Mouse (Mus musculus) WW6 (cell line): ENCODE results near the gene Khdrbs1.
"Not testable (repeated sequence)": the region's sequence is repeated elsewhere in the genome, so short reads cannot be mapped to it uniquely, and the experiment has no call there.

Experiments used
- DNase-seq: peaks from one replicate; pipeline ENCODE4 v3.0.0-alpha.2; 2013; ENCODE audit warnings: low read depth, low spot score

Gene Khdrbs1

GRCm38 (mm10) chr4:129743494-129743893 lies 1.4 kb upstream of the Khdrbs1 start:
- DNase-seq, result no peak

DNA sequence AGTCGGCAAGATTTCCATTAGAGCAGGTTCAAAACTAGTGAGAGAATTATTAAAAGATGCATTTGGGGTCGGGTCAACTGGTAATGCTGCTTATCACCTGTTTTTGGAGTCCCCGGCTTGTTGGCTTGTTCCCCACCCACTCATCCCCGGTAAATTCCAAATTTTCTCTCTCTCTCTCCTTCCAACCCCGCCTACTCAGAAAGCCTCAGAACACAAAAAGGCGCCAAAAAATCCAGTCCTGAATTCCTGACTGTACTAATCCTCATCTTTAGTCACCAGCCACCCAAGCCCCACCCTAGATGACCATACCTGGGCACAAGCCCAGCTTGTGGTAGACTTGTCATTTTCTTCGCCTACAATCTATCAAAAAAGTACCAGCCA lies 897 bp upstream of the Khdrbs1 start:
- DNase-seq, result no peak

DNA sequence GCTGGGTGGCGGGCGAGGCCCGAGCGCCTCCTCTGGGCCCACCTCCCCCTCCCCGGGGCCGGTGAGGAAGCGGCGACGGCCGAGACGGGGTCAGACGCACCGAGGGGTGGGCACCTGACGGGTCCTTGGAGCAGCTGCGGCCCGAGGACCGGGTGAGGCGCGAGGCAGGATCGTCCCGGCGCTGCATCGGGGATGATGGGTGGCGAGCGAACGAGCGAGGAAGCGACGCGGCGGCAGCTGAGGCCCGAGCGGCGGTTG lies 200 bp downstream of the Khdrbs1 start:
- no peak for DNase-seq

DNA sequence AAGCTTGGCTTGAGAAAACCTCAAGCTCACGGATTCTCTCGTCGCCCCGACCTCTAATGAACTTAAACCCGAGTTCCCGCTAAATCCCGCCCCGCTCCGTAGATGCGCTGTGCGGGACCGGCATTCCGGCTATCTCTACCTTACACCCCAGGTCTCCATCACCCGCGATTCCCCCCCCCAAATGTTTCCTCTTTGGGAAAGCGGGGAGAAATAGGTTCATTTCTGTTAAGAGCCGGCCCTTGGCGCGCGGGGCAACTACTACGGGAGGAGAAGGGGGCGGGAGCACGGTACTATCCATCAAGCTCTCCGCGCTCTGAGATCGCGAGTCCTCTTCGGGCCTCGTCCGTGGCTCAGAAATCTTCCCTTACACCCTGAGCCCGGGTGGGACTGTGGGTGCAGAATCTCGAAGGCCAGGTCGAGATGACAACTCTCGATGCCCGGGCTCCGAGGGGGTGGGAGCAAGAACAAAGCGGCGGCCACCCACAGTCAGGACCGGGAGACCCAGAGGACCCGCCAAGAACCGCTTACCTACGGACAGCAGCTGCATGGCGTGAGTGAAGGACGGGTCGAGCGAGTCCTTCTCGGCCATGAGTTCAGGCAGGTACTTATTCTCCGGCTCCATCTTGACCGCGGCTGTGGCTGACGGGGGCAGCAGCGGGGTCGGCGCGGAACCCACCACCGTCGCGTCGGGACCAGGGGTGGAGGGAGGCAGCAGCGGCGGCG lies 691 bp downstream of the Khdrbs1 start:
- no peak for DNase-seq

DNA sequence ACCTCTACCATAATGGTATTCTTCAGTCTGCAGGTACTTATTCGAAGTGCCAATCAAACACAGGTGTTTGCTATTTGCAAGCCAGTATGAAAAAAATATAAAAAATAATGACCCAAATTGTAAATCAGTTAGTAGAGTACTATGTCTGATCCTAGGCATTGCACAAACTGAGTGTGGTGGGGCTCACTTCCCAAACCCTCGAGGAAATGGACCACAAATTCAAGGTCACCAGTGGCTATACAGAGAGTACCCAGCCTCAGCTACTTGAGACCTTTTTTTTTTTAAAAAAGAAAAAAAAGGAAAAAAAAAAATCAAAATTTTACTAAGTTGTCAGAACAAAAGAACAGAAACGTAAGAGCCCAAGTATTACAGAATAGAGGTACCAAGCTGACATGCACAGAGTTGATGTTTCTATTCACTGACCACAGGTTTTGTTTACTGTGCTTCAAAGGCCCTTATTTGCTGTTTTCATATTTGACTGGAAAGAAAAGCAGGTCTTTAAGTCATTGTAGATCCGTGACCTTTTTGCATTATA lies 2.9 kb downstream of the Khdrbs1 start:
- DNase-seq, result no peak

DNA sequence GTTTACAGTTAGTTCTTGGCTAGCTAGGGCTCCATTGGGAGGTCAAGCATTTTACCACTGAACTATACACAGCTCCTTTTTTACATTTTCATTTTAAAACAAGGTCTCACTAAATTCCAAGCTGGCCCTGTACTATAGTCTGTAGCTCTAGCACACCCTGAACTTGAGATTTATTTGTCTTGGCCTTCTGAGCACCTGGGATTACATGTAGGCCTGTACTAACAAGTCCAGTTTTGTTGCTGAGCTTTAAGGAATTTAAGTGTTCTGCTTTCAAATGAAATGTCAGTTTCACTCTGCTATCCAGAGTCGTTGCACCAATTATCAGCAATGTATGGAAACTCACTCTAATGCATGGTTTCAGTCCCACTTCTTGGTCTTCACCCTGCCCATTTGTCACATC lies 5.9 kb downstream of the Khdrbs1 start:
- DNase-seq, result no peak

GRCm38 (mm10) chr4:129735485-129735884 lies 6.6 kb downstream of the Khdrbs1 start:
- DNase-seq, result not testable (repeated sequence)

DNA sequence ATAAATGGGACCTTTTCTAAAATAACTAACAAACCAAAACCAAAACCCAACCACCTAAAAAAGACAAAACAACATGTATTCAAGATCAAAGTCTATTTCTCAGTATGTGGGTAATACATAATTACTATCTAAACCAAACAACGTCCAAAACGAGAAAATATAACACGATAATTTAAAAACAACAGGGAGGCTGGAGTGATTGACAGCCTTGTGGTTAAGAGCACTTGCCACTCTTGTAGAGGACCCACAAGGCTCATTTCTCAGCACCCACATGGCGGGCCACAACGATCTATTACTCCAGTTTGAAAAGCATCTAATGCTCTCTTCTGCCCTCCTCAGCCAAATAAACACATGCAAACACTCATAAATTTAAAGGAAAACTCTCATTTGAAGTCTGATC lies 10.7 kb downstream of the Khdrbs1 start:
- DNase-seq, result no peak

GRCm38 (mm10) chr4:129716310-129716709 lies 25.8 kb downstream of the Khdrbs1 start:
- DNase-seq, result no peak

- DNase-seq, result no peak
Measured at GRCm38 (mm10) chr4:129709486-129710129, 32.5 kb downstream of the Khdrbs1 start.

DNA sequence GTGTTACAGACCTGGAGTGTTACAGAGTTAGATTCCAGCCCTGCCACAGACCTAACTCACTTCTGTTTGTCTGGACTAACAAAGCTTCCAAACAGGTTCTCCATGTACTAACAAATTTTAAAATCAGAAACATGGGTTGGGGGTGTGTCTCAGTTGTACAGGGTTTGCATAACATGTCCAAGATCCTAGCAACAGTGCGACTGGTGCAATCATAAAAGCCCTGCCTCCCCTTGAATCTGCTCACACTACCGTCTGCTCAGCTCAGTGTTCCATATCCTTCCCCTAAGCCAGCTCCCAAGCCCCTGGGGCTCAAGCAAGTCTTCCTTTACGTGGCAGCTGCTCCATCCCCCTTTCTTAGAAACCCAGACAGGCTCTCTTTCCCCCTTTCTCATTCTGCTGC lies 35.4 kb downstream of the Khdrbs1 start:
- DNase-seq, result no peak

- no peak for DNase-seq
Measured at GRCm38 (mm10) chr4:129702454-129702853, 39.6 kb downstream of the Khdrbs1 start.

- DNase-seq, result peak; percentile 66
Measured at GRCm38 (mm10) chr4:129701503-129702377, 40.4 kb downstream of the Khdrbs1 start.

DNA sequence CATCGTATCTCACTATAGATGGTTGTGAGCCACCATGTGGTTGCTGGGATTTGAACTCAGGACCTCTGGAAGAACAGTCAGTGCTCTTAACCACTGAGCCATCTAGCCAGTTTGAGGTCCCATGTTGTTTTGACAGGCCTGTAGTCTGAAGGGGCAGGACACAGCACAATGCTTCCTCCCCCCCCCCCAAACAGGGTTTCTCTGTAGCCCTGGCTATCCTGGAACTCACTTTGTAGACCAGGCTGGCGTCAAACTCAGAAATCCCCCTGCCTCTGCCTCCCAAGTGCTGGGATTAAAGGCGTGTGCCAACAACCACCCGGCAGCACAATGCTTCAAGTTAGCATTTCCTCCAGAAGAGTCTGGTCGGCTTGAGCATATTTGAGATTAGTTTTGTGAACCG lies 41.4 kb downstream of the Khdrbs1 start:
- DNase-seq, result not testable (repeated sequence)

DNA sequence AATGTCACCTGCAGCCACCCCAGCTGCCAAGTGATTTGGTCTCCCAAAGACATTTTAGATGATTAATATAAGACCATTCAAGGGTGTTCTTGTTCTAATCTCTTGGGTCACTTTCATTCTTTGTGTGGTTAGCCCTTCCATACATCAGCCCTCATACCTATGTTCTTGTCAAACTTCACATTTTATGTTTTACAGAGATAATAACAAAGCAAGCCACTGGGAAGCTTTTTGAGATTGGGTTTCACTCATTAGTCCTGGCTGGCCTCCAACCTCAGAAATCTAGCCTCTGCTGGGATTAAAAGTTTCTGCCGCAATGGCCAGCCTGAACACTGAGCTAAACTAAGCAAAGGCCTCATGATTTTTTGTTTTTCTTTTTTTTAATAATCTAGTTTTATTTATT lies 41.9 kb downstream of the Khdrbs1 start:
- no peak for DNase-seq

DNA sequence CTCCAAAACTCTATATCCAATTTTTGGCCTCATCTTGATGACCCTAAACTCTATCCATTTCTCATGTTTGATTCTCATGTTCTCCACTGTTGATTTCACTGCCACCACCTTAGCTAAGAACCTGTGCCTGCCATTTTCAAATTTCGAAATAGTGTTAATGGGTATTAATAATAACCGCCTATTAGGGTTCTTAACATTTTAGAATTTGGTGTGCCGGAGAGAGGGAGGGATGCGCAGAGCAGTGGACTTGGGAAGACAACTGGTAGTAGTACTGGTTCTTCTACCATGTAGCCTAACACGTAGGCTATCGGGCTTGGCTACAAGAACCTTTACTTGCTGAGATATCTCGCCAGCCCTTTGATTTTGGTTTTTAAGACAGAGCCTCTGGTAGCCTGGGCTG lies 44.9 kb downstream of the Khdrbs1 start:
- DNase-seq, result no peak

- DNase-seq, result peak; percentile 76
Measured at GRCm38 (mm10) chr4:129696158-129696985, 45.7 kb downstream of the Khdrbs1 start, which contains the start of gene Tmem39b. Gene Tmem39b (minus strand): TSS chr4:129696838.

GRCm38 (mm10) chr4:129695815-129696157 lies 46.3 kb downstream of the Khdrbs1 start:
- no peak for DNase-seq

DNA sequence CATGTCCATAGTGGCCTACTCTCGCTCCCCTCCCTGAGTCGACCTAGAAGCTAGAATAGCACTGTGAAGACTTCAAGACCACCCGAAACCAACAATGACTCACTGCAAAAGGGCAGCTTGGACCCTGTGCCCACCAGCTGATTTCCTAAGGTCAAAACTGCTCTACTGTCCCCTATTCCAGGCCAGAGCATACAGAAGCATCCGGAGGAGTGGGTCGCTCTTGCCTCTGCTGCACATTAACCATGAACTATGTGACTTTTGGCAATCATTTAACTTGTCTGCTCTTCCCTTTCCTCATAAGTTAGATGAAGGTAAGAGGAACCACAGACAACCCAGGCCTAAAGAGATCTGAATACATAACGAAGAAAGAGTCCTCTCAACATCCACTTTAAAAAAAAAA lies 57.6 kb downstream of the Khdrbs1 start:
- DNase-seq, result no peak

DNA sequence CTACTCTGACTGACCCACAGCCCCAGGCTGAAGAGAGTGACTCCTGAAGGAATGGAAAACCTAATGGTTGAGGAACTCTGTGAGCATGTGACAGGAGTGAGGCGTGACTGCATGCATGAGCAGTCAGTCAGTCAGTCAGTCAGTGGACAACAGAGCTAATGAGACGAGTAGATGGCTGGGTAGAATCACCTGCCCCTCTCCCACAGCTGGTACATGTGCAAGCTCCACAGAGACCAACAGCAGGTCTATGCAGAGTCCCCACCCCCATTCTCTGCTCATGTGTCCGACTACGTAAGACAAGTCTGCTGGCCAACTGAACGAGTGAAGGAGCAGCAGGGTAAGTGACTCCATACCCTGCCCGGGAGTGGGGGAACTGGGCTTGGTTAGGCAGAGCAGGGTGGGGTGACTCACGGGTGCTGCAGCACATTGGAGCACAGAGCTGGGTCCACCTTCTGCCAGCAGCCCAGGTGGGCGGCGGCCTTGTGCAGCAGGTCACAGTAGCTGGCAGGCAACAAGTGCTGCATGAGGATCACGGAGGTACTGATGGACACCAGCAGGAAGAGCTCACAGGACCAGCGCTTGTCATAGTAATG lies 58.1 kb downstream of the Khdrbs1 start:
- no peak for DNase-seq

- DNase-seq, result no peak
Measured at GRCm38 (mm10) chr4:129681837-129682236, 60.3 kb downstream of the Khdrbs1 start.
